ENCODE assay signal across 8 mouse cellular contexts in the genomic region with DNA sequence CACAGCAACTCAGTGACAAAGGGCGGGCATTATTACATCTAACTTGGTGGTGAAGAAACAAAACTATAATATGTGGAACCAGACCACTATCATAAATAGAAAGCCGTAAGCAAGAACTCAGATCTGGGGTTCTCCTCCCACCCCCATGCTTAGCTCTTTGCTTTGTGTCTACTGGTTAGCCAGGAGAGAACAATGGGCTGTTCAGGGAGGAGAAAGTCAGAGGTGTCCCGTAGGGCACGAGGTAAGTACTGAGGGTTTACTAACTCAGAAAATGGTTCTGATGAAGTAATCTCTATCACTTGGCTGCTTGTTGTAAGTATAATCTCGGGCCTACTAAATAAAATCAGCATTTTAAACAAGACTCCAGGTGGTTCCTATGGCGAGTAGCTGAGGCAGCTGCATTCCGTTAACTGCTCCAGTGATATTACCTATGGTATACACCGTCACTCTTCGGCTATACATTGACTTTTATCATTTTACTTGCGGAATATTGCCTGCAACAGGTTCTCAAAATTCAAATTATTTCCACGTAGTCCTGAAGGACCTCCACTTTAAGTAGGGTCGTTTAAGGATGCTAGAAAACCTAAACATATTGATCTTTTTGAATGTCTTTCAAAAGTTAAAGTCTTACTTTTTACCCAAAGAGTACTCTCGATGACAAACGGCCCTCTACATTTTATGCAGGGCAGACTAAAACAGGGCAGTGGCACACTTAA. TPM values are rescaled to one million over a fixed set of nuclear protein-coding genes. Genes with fewer than 3 reads are reported as not detected.
DNase-seq lines count a peak whose midpoint lies in the region; ATAC-seq lines count a peak whose summit lies in the region.

No protein-coding gene starts in this region.

- H3K4me1 ChIP-seq in kidney, embryonic 15.5 days: peaks cover 10% of the 10 kb centered on the region
- no peaks in the 10 kb centered on the region for H3K4me1 ChIP-seq in brown adipose tissue, adult 24 weeks (ENCODE audit: control insufficient read depth, insufficient read depth, insufficient read length, low read length)
- H3K4me1 ChIP-seq in hindbrain, embryonic 13.5 days (replicated peaks): peaks cover 20% of the 10 kb centered on the region
- H3K4me1 ChIP-seq in midbrain, embryonic 15.5 days: peaks cover 24% of the 10 kb centered on the region

- H3K4me3 ChIP-seq in kidney, embryonic 15.5 days (replicated peaks): peak overlapping the region; percentile 81
- peak overlapping the region; percentile 90 for H3K4me3 ChIP-seq in brown adipose tissue, adult 24 weeks (ENCODE audit: insufficient read depth, low read depth, low read length)
- H3K4me3 ChIP-seq in hindbrain, embryonic 13.5 days: peak overlapping the region; percentile 92
- peak overlapping the region; percentile 86 for H3K4me3 ChIP-seq in midbrain, embryonic 15.5 days

- no peak for ATAC-seq in kidney, embryonic 15.5 days (replicated peaks; ENCODE audit: low FRiP score)
- ATAC-seq in hindbrain, embryonic 13.5 days (ENCODE audit: low FRiP score): no peak
- no peak for ATAC-seq in midbrain, embryonic 15.5 days (replicated peaks)

- H3K27ac ChIP-seq in kidney, embryonic 15.5 days: peak overlapping the region; percentile 100
- H3K27ac ChIP-seq in brown adipose tissue, adult 24 weeks (replicated peaks; ENCODE audit: low read depth, low read length): peak overlapping the region; percentile 64
- H3K27ac ChIP-seq in hindbrain, embryonic 13.5 days: peak overlapping the region; percentile 100
- H3K27ac ChIP-seq in midbrain, embryonic 15.5 days: peak overlapping the region; percentile 100

- H3K27me3 ChIP-seq in kidney, embryonic 15.5 days: no peaks in the 10 kb centered on the region
- H3K27me3 ChIP-seq in hindbrain, embryonic 13.5 days: no peaks in the 10 kb centered on the region
- no peaks in the 10 kb centered on the region for H3K27me3 ChIP-seq in midbrain, embryonic 15.5 days (replicated peaks)

- H3K4me2 ChIP-seq in kidney, embryonic 15.5 days: peak overlapping the region; percentile 60
- H3K4me2 ChIP-seq in hindbrain, embryonic 13.5 days: peak overlapping the region; percentile 55
- H3K4me2 ChIP-seq in midbrain, embryonic 15.5 days: peak overlapping the region; percentile 54

- DNase-seq in kidney, postnatal 14 days: no peak
- no peak for DNase-seq in ovary, adult 18-20 months (ENCODE audit: low spot score)
- no peak for DNase-seq in frontal cortex, postnatal 14 days (ENCODE audit: low spot score in 2 of 2)
- no peak for DNase-seq in right cerebral cortex, postnatal 10 days (ENCODE audit: low spot score in 2 of 2)

- H3K9me3 ChIP-seq in kidney, embryonic 15.5 days (replicated peaks): no peaks in the 10 kb centered on the region
- no peaks in the 10 kb centered on the region for H3K9me3 ChIP-seq in hindbrain, embryonic 13.5 days
- H3K9me3 ChIP-seq in midbrain, embryonic 15.5 days: no peaks in the 10 kb centered on the region

- 48% methylated on average over 14 of the region's 14 CpGs for WGBS in kidney, embryonic 15.5 days
- WGBS in hindbrain, embryonic 13.5 days: 42% methylated on average over 14 of the region's 14 CpGs
- 32% methylated on average over 14 of the region's 14 CpGs for WGBS in midbrain, embryonic 15.5 days

- H3K36me3 ChIP-seq in kidney, embryonic 15.5 days: peaks cover 9% of the 10 kb centered on the region
- H3K36me3 ChIP-seq in hindbrain, embryonic 13.5 days: no peaks in the 10 kb centered on the region
- H3K36me3 ChIP-seq in midbrain, embryonic 15.5 days (replicated peaks): no peaks in the 10 kb centered on the region

- peak overlapping the region; percentile 96 for H3K9ac ChIP-seq in kidney, embryonic 15.5 days
- peak overlapping the region; percentile 71 for H3K9ac ChIP-seq in hindbrain, embryonic 13.5 days
- H3K9ac ChIP-seq in midbrain, embryonic 15.5 days: peak overlapping the region; percentile 43

RNA-seq across cellular contexts. Expression of a gene that starts 0.9 kb away (rescaled TPM):
- polyA plus RNA-seq in kidney, embryonic 15.5 days (2015; fragmentation: Nextera tagmentation; extraction: Ambion mirVana): 512 and 532 TPM in 2 replicates
- 370 and 426 TPM in 2 replicates for polyA plus RNA-seq in brown adipose tissue, adult 24 weeks (2012; ENCODE audit: insufficient read depth, insufficient read length, missing spikeins)
- polyA plus RNA-seq in hindbrain, embryonic 13.5 days (2015; fragmentation: Nextera tagmentation; extraction: Ambion mirVana): 399 and 409 TPM in 2 replicates
- 329 and 339 TPM in 2 replicates for polyA plus RNA-seq in midbrain, embryonic 15.5 days (2015; fragmentation: Nextera tagmentation; extraction: Ambion mirVana)

RNA-seq across cellular contexts. Expression of a gene that starts 13.3 kb away (rescaled TPM):
- polyA plus RNA-seq in kidney, embryonic 15.5 days (2015; fragmentation: Nextera tagmentation; extraction: Ambion mirVana): 68.8 and 77.6 TPM in 2 replicates
- 23.7 and 29.7 TPM in 2 replicates for polyA plus RNA-seq in brown adipose tissue, adult 24 weeks (2012; ENCODE audit: insufficient read depth, insufficient read length, missing spikeins)
- polyA plus RNA-seq in hindbrain, embryonic 13.5 days (2015; fragmentation: Nextera tagmentation; extraction: Ambion mirVana): 74.1 and 77.0 TPM in 2 replicates
- polyA plus RNA-seq in midbrain, embryonic 15.5 days (2015; fragmentation: Nextera tagmentation; extraction: Ambion mirVana): 67.2 and 72.0 TPM in 2 replicates

RNA-seq across cellular contexts. Expression of a gene that starts 48.4 kb away (rescaled TPM):
- polyA plus RNA-seq in kidney, embryonic 15.5 days (2015; fragmentation: Nextera tagmentation; extraction: Ambion mirVana): 24.2 and 27.3 TPM in 2 replicates
- polyA plus RNA-seq in brown adipose tissue, adult 24 weeks (2012; ENCODE audit: insufficient read depth, insufficient read length, missing spikeins): 5.1 and 8.8 TPM in 2 replicates
- polyA plus RNA-seq in hindbrain, embryonic 13.5 days (2015; fragmentation: Nextera tagmentation; extraction: Ambion mirVana): 5.5 and 5.6 TPM in 2 replicates
- polyA plus RNA-seq in midbrain, embryonic 15.5 days (2015; fragmentation: Nextera tagmentation; extraction: Ambion mirVana): 7.9 and 8.5 TPM in 2 replicates

Comparison
In these comparisons a context has a peak if more than half of its experiments do, and no peak if none do; other contexts are left out.
1. H3K9ac ChIP-seq: peak in every context shown above with its lines; median percentile 96 in kidney, embryonic 15.5 days; 71 in hindbrain, embryonic 13.5 days; 43 in midbrain, embryonic 15.5 days.